Mouse (Mus musculus): ENCODE data around the gene Ifi203. TPM values are rescaled to one million over a fixed set of nuclear protein-coding genes. Genes with fewer than 3 reads are reported as not detected.
"Not testable (repeated sequence)": the region's sequence is repeated elsewhere in the genome, so short reads cannot be mapped to it uniquely, and the experiment has no call there.

Gene Ifi203
- total RNA-seq, 1 experiment from 2014 or later, result 245 TPM

- ATAC-seq (ENCODE audit: extremely low read depth, insufficient number of reproducible peaks, low FRiP score, poor library complexity, severe bottlenecking), result no peak
Measured at GRCm38 (mm10) chr1:173911808-173912464, 30.5 kb downstream of the Ifi203 start.

- ATAC-seq (ENCODE audit: extremely low read depth, insufficient number of reproducible peaks, low FRiP score, poor library complexity, severe bottlenecking), result not testable (repeated sequence)
Measured at GRCm38 (mm10) chr1:173908390-173908789, 34.1 kb downstream of the Ifi203 start.

- ATAC-seq (ENCODE audit: extremely low read depth, insufficient number of reproducible peaks, low FRiP score, poor library complexity, severe bottlenecking), result peak; percentile 44
Measured at GRCm38 (mm10) chr1:173905885-173906284, 36.6 kb downstream of the Ifi203 start.

GRCm38 (mm10) chr1:173889741-173890140, 52.7 kb downstream of the Ifi203 start:
- ATAC-seq (ENCODE audit: extremely low read depth, insufficient number of reproducible peaks, low FRiP score, poor library complexity, severe bottlenecking), result not testable (repeated sequence)

GRCm38 (mm10) chr1:173887026-173887787, 55.3 kb downstream of the Ifi203 start:
- peak; percentile 95 for ATAC-seq (ENCODE audit: extremely low read depth, insufficient number of reproducible peaks, low FRiP score, poor library complexity, severe bottlenecking)

GRCm38 (mm10) chr1:173880004-173880666, 62.3 kb downstream of the Ifi203 start:
- ATAC-seq (ENCODE audit: extremely low read depth, insufficient number of reproducible peaks, low FRiP score, poor library complexity, severe bottlenecking), result peak; percentile 37; the same call in 1 of the 2 replicates

- peak; percentile 69 for ATAC-seq (ENCODE audit: extremely low read depth, insufficient number of reproducible peaks, low FRiP score, poor library complexity, severe bottlenecking)
Measured at GRCm38 (mm10) chr1:173879225-173879987, 63.1 kb downstream of the Ifi203 start.

GRCm38 (mm10) chr1:173878264-173878663, 64.2 kb downstream of the Ifi203 start:
- ATAC-seq (ENCODE audit: extremely low read depth, insufficient number of reproducible peaks, low FRiP score, poor library complexity, severe bottlenecking), result not testable (repeated sequence)

- ATAC-seq (ENCODE audit: extremely low read depth, insufficient number of reproducible peaks, low FRiP score, poor library complexity, severe bottlenecking), result not testable (repeated sequence)
Measured at GRCm38 (mm10) chr1:173877125-173877524, 65.3 kb downstream of the Ifi203 start.

Other genes with a start within 250 kb of the Ifi203 start
- gene Ifi207, start 200.9 kb downstream of the Ifi203 start, total RNA-seq (2017), result 10.4 and 12.3 TPM in 2 replicates
- 144 and 146 TPM in 2 replicates for gene Ifi204, start 175.7 kb downstream of the Ifi203 start, total RNA-seq (2017)
- 14.8 and 16.9 TPM in 2 replicates for gene Ifi211, start 29.6 kb downstream of the Ifi203 start, total RNA-seq (2017)
- gene Mndal, start 181 bp downstream of the Ifi203 start, total RNA-seq (2017), result 805 and 849 TPM in 2 replicates
- gene Ifi202b, start 40.1 kb upstream of the Ifi203 start, total RNA-seq (2017), result 0.23 and 0.25 TPM in 2 replicates
- gene Ifi205, start 89.1 kb upstream of the Ifi203 start, total RNA-seq (2017), result 4.7 and 7.6 TPM in 2 replicates
- 0.35 and 0.37 TPM in 2 replicates for gene Olfr433, start 98.0 kb upstream of the Ifi203 start, total RNA-seq (2017)
- gene Olfr432, start 106.5 kb upstream of the Ifi203 start, total RNA-seq (2017), result not detected in 2 replicates
- gene Olfr430, start 123.9 kb upstream of the Ifi203 start, total RNA-seq (2017), result not detected in 2 replicates
- not detected in 2 replicates for gene Olfr429, start 141.7 kb upstream of the Ifi203 start, total RNA-seq (2017)
- gene Olfr427, start 154.2 kb upstream of the Ifi203 start, total RNA-seq (2017), result 0.12 TPM in 1 of 2 replicates, not detected in the other
- gene Olfr231, start 178.5 kb upstream of the Ifi203 start, total RNA-seq (2017), result not detected in 2 replicates
- gene Olfr424, start 188.8 kb upstream of the Ifi203 start, total RNA-seq (2017), result not detected in 2 replicates
- not detected in 2 replicates for gene Olfr420, start 213.0 kb upstream of the Ifi203 start, total RNA-seq (2017)
- 5.7 and 5.9 TPM in 2 replicates for gene Spta1, start 230.1 kb upstream of the Ifi203 start, total RNA-seq (2017)